Mouse (Mus musculus) liver, embryonic 14.5 days (tissue): ENCODE data around the gene Itpripl1. TPM values are rescaled to one million over a fixed set of nuclear protein-coding genes. Genes with fewer than 3 reads are reported as not detected.

ENCODE experiments used
- ATAC-seq: fragments of 200-750 bp; cut with Nextera tagmentation; 2 replicates; pipeline ENCODE4 v1.8.0; 2017; ENCODE audit warnings: moderate number of reproducible peaks, mild to moderate bottlenecking, moderate library complexity; ENCODE audit not compliant: insufficient read depth
- DNase-seq, 3 experiments: peaks; one replicate each; pipeline ENCODE4 v3.0.0-alpha.2; 2012 to 2013; ENCODE audit warnings: low read depth in 3 of 3, low spot score in 3 of 3
- H3K27ac ChIP-seq: fragments of 300-500 bp; sonication (generic); 2 replicates; pipeline ENCODE4 v1.5.1; 2014; ENCODE audit warnings: moderate library complexity, mild to moderate bottlenecking, control low read depth, inconsistent platforms
- H3K27me3 ChIP-seq: fragments of 300-500 bp; sonication (generic); 2 replicates; pipeline ENCODE4 v1.6.1; 2014; ENCODE audit warnings: mild to moderate bottlenecking, low read length, moderate library complexity; ENCODE audit not compliant: control insufficient read depth, insufficient read depth
- H3K36me3 ChIP-seq: fragments of 300-500 bp; sonication (generic); replicated peaks from 2 replicates; pipeline ENCODE4 v1.6.1; 2014; ENCODE audit warnings: low read depth; ENCODE audit not compliant: control insufficient read depth, insufficient read depth
- H3K4me1 ChIP-seq, 2 experiments: fragments of 200-500 bp in 1 of 2; fragments of 300-500 bp in 1 of 2; sonication (generic) in 1 of 2; replicated peaks; 2 replicates each; pipeline ENCODE4 v1.6.1; 2012 to 2014; ENCODE audit warnings: antibody characterized with exemption in 1 of 2, inconsistent platforms in 1 of 2, low read length in 1 of 2; ENCODE audit not compliant: control insufficient read depth in 2 of 2, insufficient read depth in 2 of 2
- H3K4me2 ChIP-seq: fragments of 300-500 bp; sonication (generic); 2 replicates; pipeline ENCODE4 v1.6.1; 2014; ENCODE audit warnings: low read depth, mild to moderate bottlenecking, control low read depth, moderate library complexity
- H3K4me3 ChIP-seq, 2 experiments: fragments of 200-500 bp in 1 of 2; fragments of 300-500 bp in 1 of 2; sonication (generic) in 1 of 2; 2 replicates each; pipeline ENCODE4 v1.5.1; 2012 to 2014; ENCODE audit warnings: low read depth in 2 of 2, low read length in 2 of 2, mild to moderate bottlenecking in 2 of 2, control low read depth in 1 of 2, inconsistent platforms in 1 of 2, moderate library complexity in 1 of 2; ENCODE audit not compliant: insufficient read depth in 1 of 2
- H3K9ac ChIP-seq: fragments of 300-500 bp; sonication (generic); replicated peaks from 2 replicates; pipeline ENCODE4 v1.6.1; 2014; ENCODE audit warnings: mild to moderate bottlenecking, control low read depth, moderate library complexity
- H3K9me3 ChIP-seq: fragments of 300-500 bp; sonication (generic); 2 replicates; pipeline ENCODE4 v1.6.1; 2016; ENCODE audit warnings: low read length, mixed read lengths; ENCODE audit not compliant: control insufficient read depth
- CTCF ChIP-seq: IDR thresholded peaks from 2 replicates; pipeline ENCODE4 v1.5.1; 2016; ENCODE audit warnings: antibody characterized with exemption, low read depth, control low read depth
- EP300 ChIP-seq: IDR thresholded peaks from 2 replicates; pipeline ENCODE4 v1.6.1; 2016; ENCODE audit warnings: antibody characterized with exemption, low read depth
- WGBS: fragments of 180-500 bp; shearing (Covaris S2); extraction: QIAGEN DNeasy Blood & Tissue Kit; methylation state at CpG from one replicate; pipeline ENCODE4 v1.1.7; 2014; ENCODE audit not compliant: insufficient replicate concordance; 5-methylcytosine and 5-hydroxymethylcytosine counted together
- polyA plus RNA-seq, 2 experiments: library from polyadenylated mRNA; depleted of rRNA in 1 of 2; stranded (reverse) in 1 of 2; unstranded in 1 of 2; fragments of >200 nt; fragmentation: Nextera tagmentation in 1 of 2; extraction: Ambion mirVana in 1 of 2; gene quantifications; 2 replicates each; pipeline versions ENCODE4 v1.2.1 to v1.2.3; 2012 to 2014

The Itpripl1 gene
- polyA plus RNA-seq, 2 experiments = 8.0 to 17.7 TPM

GRCm38 (mm10) chr2:127133621-127134461 lies 9.4 kb downstream of the Itpripl1 start, which contains the start of gene Ncaph:
Ncaph (minus strand) TSS chr2:127133954.
- peak within 1 kb of the TSS; percentile 73 to 98 for H3K4me3 ChIP-seq
- H3K36me3 ChIP-seq = no peaks in the 10 kb centered on the region; the same call in 1 of the 2 replicates
- H3K9me3 ChIP-seq = no peaks in the 10 kb centered on the region
- no peaks in the 10 kb centered on the region for H3K27me3 ChIP-seq
- H3K4me1 ChIP-seq = peaks cover 16 to 20% of the 10 kb centered on the region in 2 experiments
- peak within 1 kb of the TSS; percentile 78 for H3K9ac ChIP-seq
- peak within 1 kb of the TSS; percentile 95 for H3K27ac ChIP-seq
- 1% methylated on average over 57 of the region's 57 CpGs for WGBS
- DNase-seq (peak; percentile 82 to 85 (median 83)), ATAC-seq (peak; percentile 93)
- peak within 1 kb of the TSS; percentile 97 for H3K4me2 ChIP-seq
- TF ChIP-seq EP300 = peak; percentile 44; the same call in 1 of the 2 replicates
- TF ChIP-seq CTCF = no peak

GRCm38 (mm10) chr2:127131353-127131752 lies 11.9 kb downstream of the Itpripl1 start:
- no peak overlapping the region; a peak in 1 of 4 replicates for H3K4me3 ChIP-seq
- no peaks in the 10 kb centered on the region for H3K9me3 ChIP-seq
- H3K4me2 ChIP-seq = peak overlapping the region; percentile 97
- peak overlapping the region; percentile 7; the same call in 1 of the 2 replicates for H3K9ac ChIP-seq
- H3K27me3 ChIP-seq = no peaks in the 10 kb centered on the region
- WGBS = 57% methylated on average over 8 of the region's 8 CpGs
- peaks cover 11 to 17% of the 10 kb centered on the region in 2 experiments for H3K4me1 ChIP-seq
- ATAC-seq (no peak), DNase-seq (no peak)
- peaks cover 11% of the 10 kb centered on the region for H3K36me3 ChIP-seq
- TF ChIP-seq EP300 (no peak), CTCF (no peak)
- no peak overlapping the region for H3K27ac ChIP-seq

GRCm38 (mm10) chr2:127128926-127129325 lies 14.3 kb downstream of the Itpripl1 start:
- no peaks in the 10 kb centered on the region for H3K9me3 ChIP-seq
- H3K36me3 ChIP-seq = peaks cover 35% of the 10 kb centered on the region
- DNase-seq = no peak
- no peak overlapping the region for H3K4me2 ChIP-seq
- H3K9ac ChIP-seq = no peak overlapping the region
- TF ChIP-seq CTCF (no peak), EP300 (no peak)
- H3K4me1 ChIP-seq = peaks cover 11 to 12% of the 10 kb centered on the region in 2 experiments
- H3K27ac ChIP-seq = no peak overlapping the region
- no peak overlapping the region for H3K4me3 ChIP-seq
- WGBS = 54% methylated on average over 5 of the region's 5 CpGs
- no peak for ATAC-seq
- no peaks in the 10 kb centered on the region for H3K27me3 ChIP-seq

GRCm38 (mm10) chr2:127121591-127122235 lies 21.5 kb downstream of the Itpripl1 start:
- TF ChIP-seq CTCF = no peak
- no peak for TF ChIP-seq EP300
- Histone ChIP-seq H3K27ac (no peak overlapping the region), H3K27me3 (no peaks in the 10 kb centered on the region), H3K4me3 (no peak overlapping the region), H3K4me2 (no peak overlapping the region), H3K4me1 (no peaks in the 10 kb centered on the region), H3K9ac (no peak overlapping the region), H3K36me3 (peaks cover 91% of the 10 kb centered on the region), H3K9me3 (no peaks in the 10 kb centered on the region)
- WGBS = 87% methylated on average over 8 of the region's 8 CpGs
- DNase-seq (no peak), ATAC-seq (no peak)

- TF ChIP-seq EP300 (no peak), CTCF (no peak)
- no peak overlapping the region for H3K4me3 ChIP-seq
- WGBS = 83% methylated on average over 4 of the region's 4 CpGs
- no peak for DNase-seq
- ATAC-seq = no peak
- no peaks in the 10 kb centered on the region for H3K4me1 ChIP-seq
- peaks cover 86% of the 10 kb centered on the region for H3K36me3 ChIP-seq
- H3K27me3 ChIP-seq = no peaks in the 10 kb centered on the region
- no peak overlapping the region for H3K27ac ChIP-seq
- no peak overlapping the region for H3K4me2 ChIP-seq
- H3K9me3 ChIP-seq = no peaks in the 10 kb centered on the region
- H3K9ac ChIP-seq = no peak overlapping the region
Measured at GRCm38 (mm10) chr2:127108986-127109385, 34.3 kb downstream of the Itpripl1 start.
